Mouse (Mus musculus) midbrain, embryonic 13.5 days (tissue): Measurements from ENCODE around the gene Fam19a5. TPM values are rescaled to one million over a fixed set of nuclear protein-coding genes. Genes with fewer than 3 reads are reported as not detected.
A peak's percentile ranks its signal among the peaks of the same experiment; 100 is the strongest.

Experiments used
- ATAC-seq: fragments of 200-750 bp; cut with Nextera tagmentation; 2 replicates; pipeline ENCODE4 v1.8.0; 2017; ENCODE audit warnings: mild to moderate bottlenecking, moderate TSS enrichment, moderate library complexity
- H3K27ac ChIP-seq: fragments of 300-500 bp; sonication (generic); 2 replicates; pipeline ENCODE4 v1.5.1; 2015; ENCODE audit warnings: inconsistent platforms, mild to moderate bottlenecking, moderate library complexity
- H3K27me3 ChIP-seq: fragments of 300-500 bp; sonication (generic); 2 replicates; pipeline ENCODE4 v1.6.1; 2015; ENCODE audit warnings: mild to moderate bottlenecking, inconsistent platforms
- H3K36me3 ChIP-seq: fragments of 300-500 bp; sonication (generic); 2 replicates; pipeline ENCODE4 v1.6.1; 2015; ENCODE audit warnings: mild to moderate bottlenecking, inconsistent platforms
- H3K4me1 ChIP-seq: fragments of 300-500 bp; sonication (generic); replicated peaks from 2 replicates; pipeline ENCODE4 v1.6.1; 2015; ENCODE audit warnings: inconsistent platforms
- H3K4me2 ChIP-seq: fragments of 300-500 bp; sonication (generic); replicated peaks from 2 replicates; pipeline ENCODE4 v1.6.1; 2015; ENCODE audit warnings: moderate library complexity, mild to moderate bottlenecking, inconsistent platforms
- H3K4me3 ChIP-seq: fragments of 300-500 bp; sonication (generic); replicated peaks from 2 replicates; pipeline ENCODE4 v1.5.1; 2015; ENCODE audit warnings: mild to moderate bottlenecking, inconsistent platforms
- H3K9ac ChIP-seq: fragments of 300-500 bp; sonication (generic); replicated peaks from 2 replicates; pipeline ENCODE4 v1.6.1; 2015; ENCODE audit warnings: mild to moderate bottlenecking, inconsistent platforms
- H3K9me3 ChIP-seq: fragments of 300-500 bp; sonication (generic); 2 replicates; pipeline ENCODE4 v1.6.1; 2016; ENCODE audit warnings: mild to moderate bottlenecking, inconsistent platforms
- WGBS: fragments of 180-500 bp; shearing (Covaris S2); methylation state at CpG from one replicate; pipeline ENCODE4 v1.1.7; 2015; 5-methylcytosine and 5-hydroxymethylcytosine counted together
- polyA plus RNA-seq: library from polyadenylated mRNA; unstranded; fragments of >200 nt; fragmentation: Nextera tagmentation; extraction: Ambion mirVana; gene quantifications from 2 replicates; pipeline ENCODE4 v1.2.1, GENCODE M21; 2015

The Fam19a5 gene
- polyA plus RNA-seq, 1 experiment from 2014 or later, result 14.8 TPM

DNA sequence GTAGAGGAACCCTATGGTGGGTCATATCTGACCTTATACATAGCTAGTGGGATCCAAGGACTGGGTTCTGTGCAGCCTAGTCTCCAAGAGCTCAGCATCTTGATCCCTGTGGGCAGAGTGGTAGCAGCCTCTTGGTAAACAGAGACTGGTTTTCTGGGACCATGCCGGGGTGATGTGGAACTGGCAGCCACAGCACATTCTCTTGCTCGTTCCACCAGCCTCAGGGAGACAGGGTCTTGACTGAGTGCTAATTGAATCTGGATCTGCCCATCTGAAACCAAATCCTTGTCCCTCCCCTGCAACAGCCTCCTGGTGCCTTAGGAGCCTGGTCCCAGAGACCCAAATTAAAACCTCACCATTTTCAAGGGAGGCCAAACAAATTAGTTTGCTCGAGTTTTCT, 138.3 kb downstream of the Fam19a5 start:
- H3K9ac ChIP-seq, result no peak overlapping the region
- peaks cover 20% of the 10 kb centered on the region for H3K4me1 ChIP-seq
- H3K27ac ChIP-seq, result no peak overlapping the region
- H3K27me3 ChIP-seq, result no peaks in the 10 kb centered on the region
- no peak for ATAC-seq
- 82% methylated on average over 3 of the region's 3 CpGs for WGBS
- no peak overlapping the region for H3K4me2 ChIP-seq
- H3K36me3 ChIP-seq, result peaks cover 7% of the 10 kb centered on the region; the same call in 1 of the 2 replicates
- no peaks in the 10 kb centered on the region for H3K9me3 ChIP-seq
- no peak overlapping the region for H3K4me3 ChIP-seq

GRCm38 (mm10) chr15:87686415-87687040, 142.4 kb downstream of the Fam19a5 start:
- Histone ChIP-seq H3K4me3 (no peak overlapping the region), H3K9ac (no peak overlapping the region), H3K27ac (peak overlapping the region; percentile 70), H3K4me1 (peaks cover 16% of the 10 kb centered on the region), H3K4me2 (no peak overlapping the region), H3K27me3 (no peaks in the 10 kb centered on the region), H3K36me3 (peaks cover 4% of the 10 kb centered on the region; the same call in 1 of the 2 replicates), H3K9me3 (no peaks in the 10 kb centered on the region)
- ATAC-seq, result peak; percentile 62
- WGBS, result 49% methylated on average over 10 of the region's 10 CpGs

DNA sequence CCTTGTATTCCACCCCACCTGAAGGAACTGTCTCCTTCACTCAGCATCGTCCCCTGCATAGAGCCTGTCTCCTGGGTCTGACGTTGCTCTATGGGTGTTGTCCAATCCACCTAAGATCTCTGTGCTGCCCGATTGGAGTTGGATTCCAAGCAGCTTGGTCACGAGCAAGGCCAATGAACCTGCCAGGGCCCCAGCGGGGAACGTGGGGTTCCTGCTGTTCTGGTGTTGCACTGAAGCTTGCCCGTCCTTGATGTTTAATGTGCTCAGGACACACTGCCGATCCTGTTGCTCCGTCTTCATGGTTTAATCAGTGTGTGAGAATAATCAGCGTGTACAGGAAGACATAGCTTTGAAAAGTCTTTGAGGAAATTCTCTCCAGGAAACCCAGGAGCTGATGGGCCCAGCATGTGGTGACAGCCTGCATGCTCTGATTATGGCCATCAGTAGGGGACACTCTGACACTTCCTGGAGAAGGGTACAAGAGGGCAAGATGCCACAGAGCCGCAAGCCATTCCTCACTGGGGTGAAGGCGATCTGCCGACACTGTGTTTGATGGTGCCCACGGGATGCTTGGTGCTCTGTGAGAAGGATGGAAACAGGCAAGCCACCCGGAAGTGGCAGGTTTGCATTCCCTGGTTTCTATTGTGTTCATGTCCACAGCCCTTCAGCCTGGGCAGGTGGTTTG, 147.3 kb downstream of the Fam19a5 start:
- Histone ChIP-seq H3K9me3 (no peaks in the 10 kb centered on the region), H3K9ac (no peak overlapping the region), H3K4me3 (no peak overlapping the region), H3K36me3 (no peaks in the 10 kb centered on the region), H3K27ac (no peak overlapping the region), H3K4me1 (peaks cover 8% of the 10 kb centered on the region), H3K4me2 (no peak overlapping the region), H3K27me3 (no peaks in the 10 kb centered on the region)
- no peak for ATAC-seq
- WGBS, result 77% methylated on average over 15 of the region's 15 CpGs

DNA sequence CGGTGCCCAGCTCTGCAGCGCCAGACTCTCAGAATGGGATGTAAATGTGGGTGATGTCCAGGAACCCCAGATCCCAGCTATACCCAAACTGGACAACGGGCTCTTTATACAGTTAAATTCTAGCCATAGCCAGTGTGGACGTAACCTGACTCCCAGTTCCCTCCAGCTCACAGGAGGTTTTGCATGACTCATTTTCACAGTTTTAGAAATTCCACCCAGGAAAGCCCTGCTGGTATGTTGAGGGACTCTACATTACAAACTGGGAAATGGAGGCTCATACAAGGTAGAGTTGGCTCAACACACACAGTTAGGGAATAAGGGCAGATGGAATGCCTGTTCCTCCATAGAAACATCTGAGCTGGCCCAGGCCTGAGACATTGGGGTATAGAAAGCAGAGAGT, 147.9 kb downstream of the Fam19a5 start:
- 92% methylated on average over 4 of the region's 4 CpGs for WGBS
- no peak overlapping the region for H3K4me2 ChIP-seq
- H3K4me3 ChIP-seq, result no peak overlapping the region
- H3K36me3 ChIP-seq, result no peaks in the 10 kb centered on the region
- H3K9me3 ChIP-seq, result no peaks in the 10 kb centered on the region
- H3K4me1 ChIP-seq, result peaks cover 6% of the 10 kb centered on the region; the same call in 1 of the 2 replicates
- no peak overlapping the region for H3K9ac ChIP-seq
- H3K27me3 ChIP-seq, result no peaks in the 10 kb centered on the region
- no peak for ATAC-seq
- H3K27ac ChIP-seq, result no peak overlapping the region

GRCm38 (mm10) chr15:87692394-87692793, 148.3 kb downstream of the Fam19a5 start:
- Histone ChIP-seq H3K36me3 (no peaks in the 10 kb centered on the region), H3K9me3 (no peaks in the 10 kb centered on the region), H3K4me1 (peaks cover 11% of the 10 kb centered on the region), H3K4me3 (no peak overlapping the region), H3K4me2 (no peak overlapping the region), H3K27me3 (no peaks in the 10 kb centered on the region), H3K27ac (no peak overlapping the region), H3K9ac (no peak overlapping the region)
- ATAC-seq, result no peak
- 98% methylated on average over 7 of the region's 7 CpGs for WGBS

- H3K27ac ChIP-seq, result no peak overlapping the region
- 91% methylated on average over 4 of the region's 4 CpGs for WGBS
- H3K36me3 ChIP-seq, result no peaks in the 10 kb centered on the region
- H3K27me3 ChIP-seq, result no peaks in the 10 kb centered on the region
- H3K9ac ChIP-seq, result no peak overlapping the region
- peaks cover 13% of the 10 kb centered on the region for H3K4me1 ChIP-seq
- H3K4me2 ChIP-seq, result no peak overlapping the region
- H3K9me3 ChIP-seq, result no peaks in the 10 kb centered on the region
- H3K4me3 ChIP-seq, result no peak overlapping the region
- no peak for ATAC-seq
These were observed 148.9 kb downstream of the Fam19a5 start for GRCm38 (mm10) chr15:87692865-87693513.

DNA sequence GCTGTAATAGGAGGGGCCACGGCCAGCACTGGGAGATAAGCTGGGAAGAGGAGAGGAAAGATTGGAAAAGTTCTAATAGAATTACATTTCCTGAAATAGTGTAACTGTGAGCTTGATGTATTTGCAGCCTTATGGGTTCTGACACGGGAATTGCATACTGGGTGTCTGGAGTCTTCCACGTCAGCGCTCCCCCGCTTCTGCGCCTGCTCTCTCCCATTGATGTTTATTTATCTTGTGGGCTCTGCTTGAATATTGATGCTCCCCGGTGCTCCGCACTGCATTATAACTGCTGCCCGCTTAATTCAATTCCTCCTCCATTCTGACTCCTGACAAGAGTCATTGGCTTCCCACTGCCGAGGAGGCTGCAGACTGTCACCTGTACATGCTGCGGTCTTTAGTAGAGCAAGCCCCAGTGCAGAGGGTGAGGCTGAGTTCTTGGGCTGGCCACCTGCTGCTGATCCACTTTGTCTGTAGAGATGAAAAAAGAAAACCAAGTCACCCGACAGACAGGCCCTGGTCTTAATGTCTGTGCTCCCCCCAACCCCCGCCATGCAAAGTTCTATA, 153.4 kb downstream of the Fam19a5 start:
- Histone ChIP-seq H3K4me1 (peaks cover 24% of the 10 kb centered on the region), H3K9ac (0 out of 2 replicates have a peak overlapping the region, but pooled peaks have one; percentile 2), H3K27ac (0 out of 2 replicates have a peak overlapping the region, but pooled peaks have one; percentile 9), H3K4me3 (no peak overlapping the region), H3K9me3 (peaks cover 6% of the 10 kb centered on the region; the same call in 1 of the 2 replicates), H3K36me3 (peaks cover 13% of the 10 kb centered on the region), H3K4me2 (no peak overlapping the region), H3K27me3 (no peaks in the 10 kb centered on the region)
- 69% methylated on average over 13 of the region's 13 CpGs for WGBS
- peak; percentile 50; the same call in 1 of the 2 replicates for ATAC-seq

GRCm38 (mm10) chr15:87698562-87699320, 154.6 kb downstream of the Fam19a5 start:
- Histone ChIP-seq H3K9ac (no peak overlapping the region), H3K4me3 (no peak overlapping the region), H3K27me3 (no peaks in the 10 kb centered on the region), H3K4me1 (peaks cover 24% of the 10 kb centered on the region), H3K4me2 (no peak overlapping the region), H3K27ac (no peak overlapping the region), H3K36me3 (peaks cover 13% of the 10 kb centered on the region), H3K9me3 (peaks cover 6% of the 10 kb centered on the region; the same call in 1 of the 2 replicates)
- no peak for ATAC-seq
- 76% methylated on average over 14 of the region's 14 CpGs for WGBS

DNA sequence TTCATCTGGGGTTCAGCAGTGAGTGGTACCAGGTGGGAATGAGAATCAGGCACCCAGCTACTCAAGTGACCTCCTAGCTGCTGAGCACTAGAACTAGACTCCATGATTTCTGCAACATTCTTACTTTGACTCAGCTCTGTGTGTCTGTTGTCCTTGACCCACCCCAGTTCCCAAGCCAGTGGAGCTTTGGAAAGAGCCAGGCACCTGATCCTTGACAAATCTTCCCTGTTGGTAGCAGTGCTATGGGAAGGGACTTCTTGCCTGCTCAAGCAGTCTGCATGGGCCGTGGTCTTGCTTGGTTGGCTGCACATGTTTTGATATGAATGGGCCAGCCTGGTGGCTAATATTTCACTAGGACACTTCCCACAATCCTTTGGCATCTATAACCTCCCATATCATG, 158.7 kb downstream of the Fam19a5 start:
- Histone ChIP-seq H3K9me3 (peaks cover 6% of the 10 kb centered on the region; the same call in 1 of the 2 replicates), H3K27ac (no peak overlapping the region), H3K4me3 (no peak overlapping the region), H3K4me2 (no peak overlapping the region), H3K36me3 (peaks cover 21% of the 10 kb centered on the region), H3K9ac (no peak overlapping the region), H3K27me3 (no peaks in the 10 kb centered on the region), H3K4me1 (peaks cover 13% of the 10 kb centered on the region)
- WGBS, result 86% methylated on average over 1 of the region's 1 CpGs
- ATAC-seq, result no peak

GRCm38 (mm10) chr15:87703334-87703733, 159.2 kb downstream of the Fam19a5 start:
- Histone ChIP-seq H3K4me1 (peaks cover 8% of the 10 kb centered on the region), H3K4me3 (no peak overlapping the region), H3K27ac (no peak overlapping the region), H3K27me3 (no peaks in the 10 kb centered on the region), H3K9ac (no peak overlapping the region), H3K36me3 (peaks cover 21% of the 10 kb centered on the region), H3K4me2 (no peak overlapping the region), H3K9me3 (peaks cover 6% of the 10 kb centered on the region; the same call in 1 of the 2 replicates)
- no peak for ATAC-seq
- WGBS, result 97% methylated on average over 3 of the region's 3 CpGs

GRCm38 (mm10) chr15:87711790-87712189, 167.7 kb downstream of the Fam19a5 start:
- H3K36me3 ChIP-seq, result no peaks in the 10 kb centered on the region
- H3K9me3 ChIP-seq, result no peaks in the 10 kb centered on the region
- H3K27me3 ChIP-seq, result no peaks in the 10 kb centered on the region
- no peak overlapping the region for H3K27ac ChIP-seq
- no peak overlapping the region for H3K9ac ChIP-seq
- no peak overlapping the region for H3K4me2 ChIP-seq
- ATAC-seq, result no peak
- WGBS, result 75% methylated on average over 4 of the region's 4 CpGs
- no peak overlapping the region for H3K4me3 ChIP-seq
- H3K4me1 ChIP-seq, result peaks cover 19% of the 10 kb centered on the region
